Mouse (Mus musculus): ENCODE data around the gene Cela3b.
"Not testable (repeated sequence)": the region's sequence is repeated elsewhere in the genome, so short reads cannot be mapped to it uniquely, and the experiment has no call there.

Cela3b gene

DNA sequence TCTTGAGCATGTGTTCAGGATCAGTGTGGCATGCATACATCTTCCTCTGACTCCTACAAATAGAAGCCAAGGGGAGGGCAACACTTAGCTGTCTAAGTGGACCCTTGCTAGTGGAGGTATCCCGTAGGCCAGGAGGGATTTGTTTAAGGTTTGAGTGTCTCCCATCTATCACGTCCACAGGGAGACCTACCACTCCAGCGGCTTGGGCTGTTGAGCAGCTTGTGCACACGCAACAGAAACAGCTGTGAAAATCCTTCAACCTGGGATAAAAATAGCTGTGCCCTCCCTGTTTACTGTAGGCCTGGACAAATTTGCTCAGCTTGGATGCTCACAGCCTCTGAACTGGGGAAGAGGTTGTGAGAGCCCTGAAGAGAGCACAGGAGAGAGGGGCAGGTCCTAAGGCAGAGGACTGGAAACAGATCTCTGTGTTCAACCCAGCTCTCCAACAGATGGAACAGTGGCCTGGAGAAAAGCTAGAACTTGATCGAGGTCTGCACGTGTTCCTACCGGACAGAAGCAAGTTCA lies 18.1 kb downstream of the Cela3b start:
- DNase-seq: not testable (repeated sequence)

DNA sequence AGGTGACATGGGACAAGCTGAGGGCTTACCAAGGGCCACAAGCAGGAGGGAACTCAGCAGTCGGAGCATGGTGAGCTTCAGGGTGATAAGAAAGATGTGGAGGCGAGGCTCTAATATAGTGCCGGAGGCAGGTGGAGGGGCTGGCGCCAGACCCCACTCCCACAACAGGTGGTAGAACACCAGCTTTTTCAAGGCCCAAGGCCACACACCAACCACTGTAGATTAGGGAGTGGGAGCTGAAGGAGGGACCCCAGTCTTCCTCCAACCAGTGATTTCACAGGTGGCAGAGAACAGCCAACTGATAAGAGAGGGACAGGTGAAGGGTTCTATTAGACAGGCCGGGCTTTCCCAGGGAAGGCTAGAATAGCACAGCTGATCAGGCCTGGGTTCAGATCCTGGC lies 20.6 kb downstream of the Cela3b start, which contains the start of gene Cela3a:
Gene Cela3a (minus strand): TSS at position 101 of the 400 bp plus-strand sequence.
- no peak for DNase-seq

GRCm38 (mm10) chr4:137405571-137405970 lies 24.8 kb downstream of the Cela3b start:
- no peak for DNase-seq

- DNase-seq: peak; percentile 33 to 35
These were observed 33.5 kb downstream of the Cela3b start for GRCm38 (mm10) chr4:137396641-137397525.

DNA sequence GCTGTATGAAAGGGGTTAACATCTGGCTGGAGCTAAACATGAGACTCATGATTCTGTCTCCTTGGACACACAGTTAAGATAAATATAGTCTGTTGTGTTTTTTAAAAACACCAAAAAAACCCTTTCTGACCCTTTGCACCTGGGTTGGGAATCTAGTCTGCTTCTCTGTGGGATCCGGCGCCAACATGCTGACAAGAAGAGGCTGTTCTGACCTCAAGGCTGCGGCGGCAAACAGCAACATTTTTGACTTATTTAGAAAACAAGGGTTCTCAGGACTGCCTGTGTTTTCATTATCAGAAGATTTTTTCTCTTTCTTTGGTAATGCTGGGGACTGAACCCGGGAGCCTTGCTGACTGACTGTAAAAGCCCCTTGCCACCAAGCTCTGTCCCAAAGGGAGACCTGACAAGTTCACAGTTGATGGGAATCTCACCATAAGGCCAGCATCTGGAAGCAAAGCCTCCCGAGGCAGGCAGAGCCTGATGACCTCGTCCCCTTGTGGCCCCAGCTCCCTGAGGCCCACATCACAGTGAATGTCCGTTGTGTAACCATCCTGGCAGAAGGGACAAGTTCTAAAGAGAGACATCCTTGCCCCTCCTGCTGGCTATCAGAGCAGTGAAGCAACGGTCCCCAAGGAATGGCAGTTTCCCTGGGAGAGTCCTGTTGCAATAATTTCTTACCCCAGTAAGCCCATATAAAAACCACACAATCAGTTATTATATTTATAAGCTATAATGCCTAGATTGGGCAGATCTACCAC lies 36.8 kb downstream of the Cela3b start:
- DNase-seq: peak; percentile 36 to 50

DNA sequence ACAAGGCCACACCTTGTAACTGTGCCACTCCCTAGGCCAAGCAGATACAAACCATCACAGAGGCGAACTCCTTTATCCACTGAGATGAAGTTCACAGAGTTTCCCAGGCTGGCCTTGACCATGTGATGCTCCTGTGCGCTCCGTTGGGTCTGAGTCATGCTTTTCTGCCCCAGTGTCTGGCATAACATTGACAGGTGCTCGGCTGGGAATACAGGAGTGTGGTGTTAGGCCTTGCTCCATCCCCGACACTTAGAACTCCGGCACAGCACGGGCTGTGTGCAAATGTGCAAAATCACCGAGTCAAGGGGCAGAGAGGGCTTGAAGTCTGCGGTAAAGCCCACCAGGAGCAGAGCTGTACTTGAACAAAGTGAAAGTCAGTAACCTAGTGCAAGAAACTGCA lies 37.5 kb downstream of the Cela3b start:
- DNase-seq: no peak

DNA sequence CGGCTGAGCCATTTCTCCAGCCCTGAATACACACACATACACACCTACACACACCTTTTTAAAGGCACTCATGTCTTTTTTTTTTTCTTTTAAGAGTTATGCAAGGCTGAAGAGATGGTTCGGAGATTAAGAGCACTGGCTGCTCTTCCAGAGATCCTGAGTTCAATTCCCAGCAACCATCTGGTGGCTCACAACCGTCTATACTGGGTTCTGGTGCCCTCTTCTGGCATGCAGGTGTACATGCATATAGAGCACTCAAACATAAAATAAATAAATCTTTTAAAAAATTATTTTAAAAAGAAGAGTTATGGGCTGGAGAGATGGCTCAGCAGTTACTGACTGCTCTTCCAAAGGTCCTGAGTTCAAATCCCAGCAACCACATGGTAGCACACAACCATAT lies 39.1 kb downstream of the Cela3b start:
- DNase-seq: no peak

DNA sequence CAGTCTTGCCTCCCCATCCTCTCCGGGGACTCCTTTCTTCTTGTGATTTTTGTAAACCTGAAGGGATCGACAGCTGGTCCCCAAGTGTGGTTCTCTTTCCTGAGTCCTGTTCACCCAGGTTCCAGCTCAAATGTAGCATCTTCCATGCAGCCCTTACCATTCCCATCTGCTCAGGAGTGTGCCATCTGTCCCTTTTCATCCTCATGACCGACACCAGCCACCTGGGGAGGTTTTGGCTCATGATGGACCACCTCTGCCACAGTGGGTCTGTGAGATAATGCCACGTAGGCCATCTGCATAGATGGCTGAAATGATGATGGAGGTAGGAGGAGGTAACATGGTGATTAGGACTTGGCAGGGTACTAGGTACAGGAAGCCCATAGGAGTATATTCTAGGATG lies 40.1 kb downstream of the Cela3b start:
- no peak for DNase-seq

DNA sequence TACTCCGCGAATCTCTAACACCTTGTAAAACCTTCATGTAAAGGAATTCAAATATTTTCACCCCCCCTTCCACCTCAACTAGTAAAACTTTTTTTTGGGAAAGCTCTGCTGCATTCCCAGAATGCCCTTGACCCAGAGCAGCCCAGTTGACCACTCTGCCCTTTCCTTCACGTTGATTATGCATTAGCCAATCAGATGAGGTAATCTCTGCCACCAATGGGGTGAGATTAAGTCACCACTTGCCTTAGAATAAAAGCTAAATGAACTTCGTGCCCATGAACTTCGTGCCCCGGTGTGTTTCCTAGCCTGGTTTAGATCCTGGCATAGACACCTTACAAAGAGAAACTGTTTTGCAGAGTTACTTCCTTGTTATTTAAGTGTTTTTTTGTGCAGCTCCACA lies 41.4 kb downstream of the Cela3b start:
- DNase-seq: peak; percentile 52 to 72

DNA sequence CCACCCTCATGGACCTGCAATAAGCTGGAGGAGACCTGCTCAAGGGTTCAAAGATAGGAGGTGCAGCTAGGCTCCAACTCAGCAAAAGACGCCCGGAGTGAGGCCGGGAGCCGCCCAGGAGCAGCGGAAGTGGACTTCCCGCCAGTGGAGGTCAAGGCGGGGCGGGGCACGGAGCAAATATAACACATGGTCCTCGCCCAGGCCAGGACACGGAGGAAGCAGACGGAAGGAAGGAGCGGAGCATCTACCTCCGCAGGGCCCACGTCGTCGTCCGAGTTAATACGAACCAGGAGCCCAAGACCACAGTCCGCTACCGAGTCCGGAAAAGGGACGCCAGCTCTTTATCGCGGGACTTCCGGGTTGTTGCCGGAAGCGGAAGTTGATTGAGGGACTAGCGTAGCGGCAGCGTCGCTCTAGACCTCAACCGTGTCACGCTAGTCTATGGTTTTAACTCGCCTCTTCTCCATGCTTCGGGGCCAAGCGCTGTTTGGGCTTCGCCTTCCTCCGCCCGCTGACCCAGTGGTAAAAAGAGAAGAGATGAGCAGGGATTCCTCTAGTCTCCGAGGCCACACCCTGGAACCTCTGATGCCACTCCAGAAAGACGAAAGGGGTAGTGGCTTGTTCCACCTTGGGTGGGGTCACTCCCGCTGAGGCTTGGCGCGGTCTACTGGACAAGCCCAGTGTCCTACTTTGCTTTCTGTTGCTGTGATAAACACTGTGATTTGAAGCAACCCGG lies 42.1 kb downstream of the Cela3b start:
- peak; percentile 88 to 90 for DNase-seq

DNA sequence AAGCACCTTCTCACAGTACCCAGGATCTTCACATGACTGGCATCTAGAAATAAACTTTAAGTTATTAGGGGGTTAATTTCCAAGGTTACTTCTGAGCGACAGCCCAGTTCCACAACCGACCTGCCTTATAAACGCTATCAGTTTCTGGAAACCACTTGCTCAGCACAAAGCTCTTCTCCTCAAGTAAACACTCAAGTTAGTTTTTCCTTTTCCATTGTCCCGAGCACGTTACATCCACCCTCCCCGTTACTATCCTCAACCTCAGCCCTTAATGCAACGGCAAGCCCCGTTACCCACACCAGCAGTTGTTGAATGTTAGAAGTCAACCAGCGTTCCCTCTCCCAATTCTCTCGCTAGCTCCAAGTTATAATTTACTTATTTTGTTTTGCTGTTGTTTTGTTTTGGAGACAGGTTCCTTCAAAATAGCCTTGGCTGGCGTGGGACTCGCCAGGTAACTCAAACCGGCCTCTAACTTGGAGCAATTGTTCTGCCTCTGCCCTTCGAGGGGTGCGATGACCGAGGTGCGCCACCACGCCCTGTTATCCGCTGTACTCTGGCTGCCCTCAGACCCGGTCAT lies 42.8 kb downstream of the Cela3b start:
- no peak for DNase-seq

GRCm38 (mm10) chr4:137380702-137381605 lies 49.4 kb downstream of the Cela3b start:
- DNase-seq: no peak

DNA sequence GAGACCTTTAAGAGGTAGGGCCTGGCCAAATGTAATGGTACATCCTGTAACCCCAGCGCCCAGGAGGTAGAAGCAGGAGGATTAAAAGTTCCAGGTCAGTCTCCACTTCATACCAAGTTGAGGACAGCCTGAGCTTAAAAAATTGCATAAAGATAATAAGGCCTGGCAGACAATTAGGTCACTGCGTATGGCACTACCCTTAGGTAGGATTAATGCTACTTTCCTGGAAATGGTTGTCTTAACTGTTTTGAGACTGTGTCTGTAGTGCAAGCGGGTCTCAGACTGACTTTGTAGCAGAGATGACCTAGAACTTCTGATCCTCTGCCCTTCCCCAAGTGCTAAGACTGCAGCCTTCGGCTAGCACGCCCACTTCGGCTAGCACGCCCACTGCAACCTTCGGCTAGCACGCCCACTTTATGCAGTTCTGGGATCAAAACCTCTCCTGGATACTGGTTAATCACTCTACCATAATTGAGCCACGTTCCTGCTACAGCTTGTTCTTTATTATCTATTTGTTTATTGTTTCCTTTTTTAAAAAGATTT lies 50.6 kb downstream of the Cela3b start:
- no peak for DNase-seq

DNA sequence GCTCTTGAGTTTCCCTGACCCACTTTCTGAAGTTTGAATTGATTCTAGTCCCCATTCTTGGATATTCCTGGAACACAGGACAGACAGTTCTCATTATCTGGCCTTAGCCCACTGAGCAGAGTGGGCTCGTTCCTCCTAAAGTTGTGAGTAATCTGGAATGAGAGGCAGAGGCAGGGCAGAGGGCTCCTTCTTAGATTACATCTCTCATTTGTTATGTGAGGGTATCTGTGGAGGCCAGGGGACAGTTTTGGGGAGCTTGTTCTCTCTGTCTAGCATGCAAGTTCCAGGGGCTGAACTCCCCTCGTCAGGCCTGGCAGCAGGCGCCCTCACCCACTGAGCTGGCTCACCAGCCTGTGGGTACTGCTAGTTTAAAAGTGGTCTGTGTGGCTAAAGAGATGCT lies 51.3 kb downstream of the Cela3b start:
- DNase-seq: no peak

GRCm38 (mm10) chr4:137377526-137378304 lies 52.6 kb downstream of the Cela3b start:
- DNase-seq: no peak

DNA sequence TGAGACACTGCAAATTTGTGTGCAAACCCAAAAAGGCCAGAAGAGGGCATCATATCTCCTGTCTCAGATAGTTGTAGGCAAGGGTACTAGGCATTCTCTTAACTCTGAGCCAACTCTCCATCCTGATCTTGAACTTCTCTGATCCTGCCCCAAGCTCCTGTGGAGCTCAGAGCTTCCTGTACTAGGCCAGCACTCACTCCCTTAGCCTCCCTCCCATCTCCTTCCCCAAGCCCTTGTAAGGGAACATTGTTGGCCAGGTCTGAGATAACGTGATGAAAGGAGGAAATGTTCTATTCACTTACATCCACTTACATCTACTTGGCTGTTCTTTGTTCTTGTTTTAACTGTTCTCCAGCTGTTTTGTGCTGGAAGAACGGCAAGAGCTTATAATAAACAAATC lies 53.6 kb downstream of the Cela3b start:
- DNase-seq: peak in 1 of 2 experiments; percentile 28

GRCm38 (mm10) chr4:137375314-137376278 lies 54.7 kb downstream of the Cela3b start:
- no peak for DNase-seq

- DNase-seq: peak in 1 of 2 experiments; percentile 36
These were observed 56.6 kb downstream of the Cela3b start for GRCm38 (mm10) chr4:137373711-137374110.
